ENCODE assay signal across 9 mouse cellular contexts in the genomic region with DNA sequence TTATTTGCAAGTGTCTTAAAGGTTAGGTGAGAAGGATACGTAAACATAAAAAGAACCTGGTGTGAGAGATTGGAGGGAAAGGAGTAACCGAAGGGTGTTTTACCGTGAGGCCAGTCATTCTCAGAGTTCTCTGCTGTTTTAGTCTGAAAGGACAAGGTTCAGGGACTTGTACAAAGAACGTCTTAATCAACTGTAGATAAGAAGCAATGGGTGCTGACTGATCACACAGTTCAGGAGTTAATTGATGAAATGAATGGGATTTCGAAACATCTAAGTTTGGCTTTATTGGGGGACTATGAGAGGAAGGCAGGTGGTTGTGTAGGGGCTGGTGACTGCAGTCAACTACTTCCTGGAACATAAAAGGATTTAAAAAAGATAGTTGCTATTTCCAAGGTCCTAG. TPM values are rescaled to one million over a fixed set of nuclear protein-coding genes. Genes with fewer than 3 reads are reported as not detected.
A peak's percentile ranks its signal among the peaks of the same experiment; 100 is the strongest.
DNase-seq lines count a peak whose midpoint lies in the region; ATAC-seq and TF ChIP-seq lines count a peak whose summit lies in the region.
"Had no signal": no experiment of that assay in that cellular context is flagged by ENCODE, and none has a peak within 500 bp of the region (broad histone marks: within the 10 kb centered on the region; RNA-seq: fewer than 3 reads in every experiment).

No protein-coding gene starts in this region.

- H3K4me3 ChIP-seq in heart, postnatal 0 days (ENCODE audit: low read depth, low read length), result peak overlapping the region; percentile 81
- H3K4me3 ChIP-seq in bone marrow macrophage, adult 2 months (ENCODE audit: insufficient read depth, low read length), result peak overlapping the region; percentile 100
- H3K4me3 ChIP-seq in hindbrain, embryonic 13.5 days, result peak overlapping the region; percentile 60
- H3K4me3 ChIP-seq in midbrain, embryonic 13.5 days (replicated peaks), result peak overlapping the region; percentile 69

- no peak for TF ChIP-seq CTCF in heart, postnatal 0 days (IDR thresholded peaks at IDR 0.05; ENCODE audit: low read depth)
- no peak for TF ChIP-seq CTCF in bone marrow macrophage, adult 2 months (IDR thresholded peaks at IDR 0.05; ENCODE audit: low read depth, low read length)

- no peaks in the 10 kb centered on the region for H3K27me3 ChIP-seq in heart, postnatal 0 days (ENCODE audit: control insufficient read depth, insufficient read depth, low read length)
- no peaks in the 10 kb centered on the region for H3K27me3 ChIP-seq in hindbrain, embryonic 13.5 days
- no peaks in the 10 kb centered on the region for H3K27me3 ChIP-seq in midbrain, embryonic 13.5 days

- intact Hi-C loops in left cerebral cortex, postnatal 36 days (cut with DNase I), result loop anchor here (5.0 to 10.0 kb wide), 6 partner anchors 124 to 534 kb away; no protein-coding TSS in a partner anchor

- no peak for TF ChIP-seq EP300 in heart, postnatal 0 days (IDR thresholded peaks at IDR 0.05; ENCODE audit: low read depth)

- H3K9me3 ChIP-seq in heart, postnatal 0 days (replicated peaks; ENCODE audit: control insufficient read depth, low read length), result no peaks in the 10 kb centered on the region
- H3K9me3 ChIP-seq in hindbrain, embryonic 13.5 days, result no peaks in the 10 kb centered on the region
- H3K9me3 ChIP-seq in midbrain, embryonic 13.5 days, result no peaks in the 10 kb centered on the region

- 36% methylated on average over 5 of the region's 5 CpGs for WGBS in heart, postnatal 0 days
- WGBS in hindbrain, embryonic 13.5 days, result 58% methylated on average over 5 of the region's 5 CpGs
- WGBS in midbrain, embryonic 13.5 days, result 45% methylated on average over 5 of the region's 5 CpGs

- H3K9ac ChIP-seq in heart, postnatal 0 days (replicated peaks; ENCODE audit: low read depth, low read length), result peak overlapping the region; percentile 69
- H3K9ac ChIP-seq in hindbrain, embryonic 13.5 days, result peak overlapping the region; percentile 88; the same call in 1 of the 2 replicates
- H3K9ac ChIP-seq in midbrain, embryonic 13.5 days (replicated peaks), result peak overlapping the region; percentile 77

- peak overlapping the region; percentile 91 for H3K4me2 ChIP-seq in heart, postnatal 0 days (ENCODE audit: low read depth, low read length)
- H3K4me2 ChIP-seq in hindbrain, embryonic 13.5 days, result peak overlapping the region; percentile 89
- H3K4me2 ChIP-seq in midbrain, embryonic 13.5 days (replicated peaks), result peak overlapping the region; percentile 81

- H3K4me1 ChIP-seq in heart, postnatal 0 days (ENCODE audit: control insufficient read depth, insufficient read depth), result peaks cover 7% of the 10 kb centered on the region
- peaks cover 7% of the 10 kb centered on the region; the same call in 1 of the 2 replicates for H3K4me1 ChIP-seq in bone marrow macrophage, adult 2 months (ENCODE audit: control insufficient read depth, insufficient read depth, low read length)
- peaks cover 28% of the 10 kb centered on the region for H3K4me1 ChIP-seq in hindbrain, embryonic 13.5 days (replicated peaks)
- peaks cover 30% of the 10 kb centered on the region for H3K4me1 ChIP-seq in midbrain, embryonic 13.5 days (replicated peaks)

- no peak for TF ChIP-seq POLR2A in bone marrow macrophage, adult 2 months (IDR thresholded peaks at IDR 0.05; ENCODE audit: borderline replicate concordance, low read depth, low read length)

- no peak for DNase-seq in heart, postnatal 0 days (ENCODE audit: low spot score)
- DNase-seq in heart, adult 11 months, result no peak
- DNase-seq in thymus, postnatal 10 days (ENCODE audit: low spot score in 2 of 2), result no peak
- no peak for DNase-seq in cerebellum, postnatal 14 days
- no peak for DNase-seq in left cerebral cortex, postnatal 36 days (ENCODE audit: low spot score in 2 of 2)
- DNase-seq: retina, postnatal 1 day had no signal

- no peaks in the 10 kb centered on the region for H3K36me3 ChIP-seq in heart, postnatal 0 days (replicated peaks; ENCODE audit: control insufficient read depth, insufficient read depth, low read length)
- peaks cover 3% of the 10 kb centered on the region; the same call in 1 of the 2 replicates for H3K36me3 ChIP-seq in hindbrain, embryonic 13.5 days
- peaks cover 4% of the 10 kb centered on the region; the same call in 1 of the 2 replicates for H3K36me3 ChIP-seq in midbrain, embryonic 13.5 days

- ATAC-seq in heart, postnatal 0 days (ENCODE audit: insufficient read depth, low read depth), result no peak
- ATAC-seq in hindbrain, embryonic 13.5 days (ENCODE audit: low FRiP score), result no peak
- ATAC-seq in midbrain, embryonic 13.5 days, result no peak

- H3K27ac ChIP-seq in heart, postnatal 0 days (ENCODE audit: low read depth), result no peak overlapping the region
- no peak overlapping the region for H3K27ac ChIP-seq in bone marrow macrophage, adult 2 months (ENCODE audit: insufficient read depth, low read depth, low read length)
- H3K27ac ChIP-seq in hindbrain, embryonic 13.5 days, result peak overlapping the region; percentile 90; the same call in 1 of the 2 replicates
- no peak overlapping the region for H3K27ac ChIP-seq in midbrain, embryonic 13.5 days

RNA-seq across cellular contexts. Expression of a gene that starts 0.9 kb away (rescaled TPM):
- 15.1 and 17.6 TPM in 2 replicates for total RNA-seq in heart, postnatal 0 days (2014; rRNA removed; ENCODE audit: low replicate concordance)
- polyA plus RNA-seq in heart, postnatal 0 days (2015; fragmentation: Nextera tagmentation; extraction: Ambion mirVana), result 12.7 and 12.9 TPM in 2 replicates
- 16.9 and 19.3 TPM in 2 replicates for polyA plus RNA-seq in bone marrow macrophage, adult 2 months (2012; ENCODE audit: insufficient read depth, insufficient read length, missing spikeins)
- polyA plus RNA-seq in hindbrain, embryonic 13.5 days (2015; fragmentation: Nextera tagmentation; extraction: Ambion mirVana), result 28.9 and 31.4 TPM in 2 replicates
- polyA plus RNA-seq in midbrain, embryonic 13.5 days (2015; fragmentation: Nextera tagmentation; extraction: Ambion mirVana), result 25.4 and 27.2 TPM in 2 replicates
- 10 to 100 TPM; 27.7 to 30.5 TPM for total RNA-seq in left cerebral cortex, postnatal 36 days (2021)
